Comparison of ENCODE assay signal across 28 mouse cellular contexts in the genomic region with DNA sequence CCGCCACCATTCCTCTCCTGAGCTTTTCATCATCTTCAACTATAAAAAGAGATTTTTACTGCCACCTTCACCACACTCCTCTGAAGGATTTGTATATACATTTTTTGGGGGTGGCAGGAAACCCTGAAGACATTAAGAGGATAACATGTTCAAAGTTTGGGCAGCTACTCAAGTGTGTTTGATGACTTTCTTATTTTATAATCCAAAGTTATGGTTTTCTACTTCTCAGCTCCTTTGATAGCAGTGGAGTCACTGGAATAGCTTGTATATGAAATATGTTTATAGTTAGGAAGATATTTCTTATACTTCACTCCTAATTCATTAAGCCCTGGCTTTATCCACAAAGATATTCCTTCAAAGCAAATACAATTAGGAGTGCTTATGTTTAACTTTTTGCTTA.
"Had no signal": no experiment of that assay in that cellular context is flagged by ENCODE, and none has a peak within 500 bp of the region (broad histone marks: within the 10 kb centered on the region; RNA-seq: fewer than 3 reads in every experiment).

No protein-coding gene starts in this region.

- DNase-seq: cerebellum, adult 2 months; cerebellum, adult 8-10 months; cerebellum, adult 9-10 months; cerebellum, adult 9-11 months; cerebellum, postnatal 10 days; cerebellum, postnatal 14 days; cerebellum, postnatal 25 days; cerebellum, postnatal 36 days; embryo, embryonic 11 days; forebrain, postnatal 0 days; gastrocnemius, adult 2 months; gastrocnemius, postnatal 10 days; gastrocnemius, postnatal 14 days; gastrocnemius, postnatal 25 days; gastrocnemius, postnatal 36 days; heart, adult 11 months; heart, adult 18-20 months had no signal

- H3K27ac ChIP-seq: embryonic facial prominence, embryonic 10.5 days; embryonic facial prominence, embryonic 12.5 days; embryonic facial prominence, embryonic 13.5 days; embryonic facial prominence, embryonic 15.5 days; forebrain, embryonic 10.5 days; forebrain, embryonic 12.5 days; forebrain, embryonic 13.5 days; forebrain, embryonic 15.5 days; gastrocnemius, adult 2 months had no signal

- H3K9me3 ChIP-seq: embryonic facial prominence, embryonic 10.5 days; embryonic facial prominence, embryonic 12.5 days; embryonic facial prominence, embryonic 13.5 days; embryonic facial prominence, embryonic 15.5 days; forebrain, embryonic 10.5 days; forebrain, embryonic 12.5 days; forebrain, embryonic 13.5 days; forebrain, embryonic 15.5 days had no signal

- H3K4me1 ChIP-seq: embryonic facial prominence, embryonic 10.5 days; embryonic facial prominence, embryonic 12.5 days; embryonic facial prominence, embryonic 13.5 days; embryonic facial prominence, embryonic 15.5 days; forebrain, embryonic 10.5 days; forebrain, embryonic 12.5 days; forebrain, embryonic 13.5 days; forebrain, embryonic 15.5 days had no signal

- ATAC-seq: forebrain, embryonic 13.5 days; forebrain, embryonic 14.5 days; forebrain, embryonic 15.5 days; forebrain, embryonic 16.5 days; forebrain, postnatal 0 days had no signal

- H3K27me3 ChIP-seq: embryonic facial prominence, embryonic 12.5 days; embryonic facial prominence, embryonic 13.5 days; embryonic facial prominence, embryonic 15.5 days; forebrain, embryonic 12.5 days; forebrain, embryonic 13.5 days; forebrain, embryonic 15.5 days had no signal

- H3K4me2 ChIP-seq: embryonic facial prominence, embryonic 12.5 days; embryonic facial prominence, embryonic 13.5 days; embryonic facial prominence, embryonic 15.5 days; forebrain, embryonic 12.5 days; forebrain, embryonic 13.5 days; forebrain, embryonic 15.5 days had no signal

- H3K4me3 ChIP-seq: embryonic facial prominence, embryonic 10.5 days; embryonic facial prominence, embryonic 12.5 days; embryonic facial prominence, embryonic 13.5 days; embryonic facial prominence, embryonic 15.5 days; erythroblast, embryonic 14.5 days; forebrain, embryonic 10.5 days; forebrain, embryonic 12.5 days; forebrain, embryonic 13.5 days; forebrain, embryonic 15.5 days; gastrocnemius, adult 2 months had no signal

- H3K9ac ChIP-seq: embryonic facial prominence, embryonic 12.5 days; embryonic facial prominence, embryonic 13.5 days; embryonic facial prominence, embryonic 15.5 days; forebrain, embryonic 12.5 days; forebrain, embryonic 13.5 days; forebrain, embryonic 15.5 days; forebrain, postnatal 0 days had no signal

- H3K36me3 ChIP-seq: embryonic facial prominence, embryonic 10.5 days; embryonic facial prominence, embryonic 12.5 days; embryonic facial prominence, embryonic 13.5 days; embryonic facial prominence, embryonic 15.5 days; forebrain, embryonic 10.5 days; forebrain, embryonic 12.5 days; forebrain, embryonic 15.5 days had no signal
